Mouse (Mus musculus): ENCODE data around the gene Ube3b. TPM values are rescaled to one million over a fixed set of nuclear protein-coding genes. Genes with fewer than 3 reads are reported as not detected.

Ube3b gene
- polyA plus RNA-seq, 1 experiment from 2014 or later = 46.3 TPM

DNA sequence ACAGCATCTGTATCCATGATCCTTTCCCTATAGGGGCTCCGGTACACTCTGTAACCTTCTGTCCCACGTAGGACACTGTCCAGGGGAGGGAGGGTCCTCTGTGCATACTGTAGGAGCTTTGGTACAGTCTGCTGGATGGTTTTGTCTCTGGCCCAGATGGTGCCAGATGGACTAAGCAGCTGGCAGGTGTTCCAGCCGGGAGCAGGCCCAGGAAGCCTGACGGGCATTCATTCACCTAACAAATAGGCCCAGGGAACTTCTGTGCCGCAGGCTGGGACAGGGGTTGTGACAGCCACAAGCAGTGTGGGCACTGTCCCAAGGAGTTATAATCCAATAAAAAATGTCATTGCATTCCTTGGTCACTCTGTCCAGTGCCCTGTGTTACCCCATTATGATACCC is 43.6 kb downstream of the Ube3b start:
- Histone ChIP-seq H3K27ac (ENCODE audit: low read length) (no peak overlapping the region), H3K4me3 (ENCODE audit: low read depth, low read length) (no peak overlapping the region), H3K9me3 (ENCODE audit: control insufficient read depth, low read depth, low read length) (no peaks in the 10 kb centered on the region), H3K27me3 (ENCODE audit: control insufficient read depth, insufficient read depth, low read length) (no peaks in the 10 kb centered on the region), H3K4me1 (ENCODE audit: control insufficient read depth, insufficient read depth, low read length) (0 out of 2 replicates have a peak, but pooled peaks cover 4% of the 10 kb centered on the region), H3K9ac (replicated peaks; ENCODE audit: low read depth, low read length) (no peak overlapping the region), H3K36me3 (ENCODE audit: control insufficient read depth, insufficient read depth, low read length) (peaks cover 18% of the 10 kb centered on the region), H3K4me2 (replicated peaks; ENCODE audit: low read depth, low read length) (no peak overlapping the region)
- ATAC-seq (ENCODE audit: insufficient number of reproducible peaks, insufficient read depth, low FRiP score, low read depth) = no peak
- WGBS = 81% methylated on average over 5 of the region's 5 CpGs

DNA sequence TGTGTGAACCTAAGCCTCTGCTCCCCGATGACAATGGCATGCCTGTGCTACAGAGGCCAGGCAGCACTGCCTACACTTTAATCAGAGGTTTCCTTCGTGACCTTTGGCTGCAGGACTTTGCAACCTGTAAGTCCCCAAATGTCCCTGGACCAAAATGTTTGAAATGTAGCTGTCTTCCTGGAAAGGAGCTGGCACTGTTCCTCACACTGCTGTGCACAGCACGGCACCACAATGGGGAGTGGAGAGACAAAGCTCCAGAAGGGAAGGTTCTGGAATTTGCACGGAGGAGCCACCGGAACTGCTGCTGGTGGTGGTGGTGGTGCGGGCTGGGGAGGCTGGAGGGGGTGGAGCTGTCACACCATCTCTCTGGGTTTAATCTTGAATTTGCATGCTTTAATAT is 46.3 kb downstream of the Ube3b start:
- 81% methylated on average over 6 of the region's 6 CpGs for WGBS
- H3K9ac ChIP-seq (replicated peaks; ENCODE audit: low read depth, low read length) = no peak overlapping the region
- no peaks in the 10 kb centered on the region for H3K9me3 ChIP-seq (ENCODE audit: control insufficient read depth, low read depth, low read length)
- no peaks in the 10 kb centered on the region for H3K27me3 ChIP-seq (ENCODE audit: control insufficient read depth, insufficient read depth, low read length)
- no peak overlapping the region for H3K4me3 ChIP-seq (ENCODE audit: low read depth, low read length)
- H3K4me2 ChIP-seq (replicated peaks; ENCODE audit: low read depth, low read length) = no peak overlapping the region
- H3K27ac ChIP-seq (ENCODE audit: low read length) = no peak overlapping the region
- 0 out of 2 replicates have a peak, but pooled peaks cover 4% of the 10 kb centered on the region for H3K4me1 ChIP-seq (ENCODE audit: control insufficient read depth, insufficient read depth, low read length)
- H3K36me3 ChIP-seq (ENCODE audit: control insufficient read depth, insufficient read depth, low read length) = no peaks in the 10 kb centered on the region
- no peak for ATAC-seq (ENCODE audit: insufficient number of reproducible peaks, insufficient read depth, low FRiP score, low read depth)

DNA sequence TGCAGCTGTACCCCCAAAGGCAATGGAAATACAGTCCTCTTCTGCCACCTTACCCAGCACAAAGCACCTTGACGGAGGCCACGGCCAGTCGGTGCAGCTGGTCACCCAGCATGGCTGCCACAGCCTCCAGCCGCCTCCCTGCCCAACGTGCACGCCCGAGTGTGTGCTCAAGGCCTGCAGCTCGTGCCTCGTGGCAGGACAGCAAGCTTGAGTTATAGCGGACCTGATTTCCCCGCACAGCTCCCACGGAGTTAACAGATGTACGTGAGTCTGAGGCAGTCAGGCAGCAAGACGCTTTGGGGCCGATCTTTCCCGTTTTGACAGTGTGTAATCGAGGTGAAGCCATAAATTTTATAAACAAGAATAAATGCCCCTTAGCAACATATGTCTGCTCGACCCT is 48.2 kb downstream of the Ube3b start:
- ATAC-seq (ENCODE audit: insufficient number of reproducible peaks, insufficient read depth, low FRiP score, low read depth) = no peak
- WGBS = 52% methylated on average over 18 of the region's 18 CpGs
- no peak overlapping the region for H3K4me3 ChIP-seq (ENCODE audit: low read depth, low read length)
- H3K36me3 ChIP-seq (ENCODE audit: control insufficient read depth, insufficient read depth, low read length) = no peaks in the 10 kb centered on the region
- no peaks in the 10 kb centered on the region for H3K27me3 ChIP-seq (ENCODE audit: control insufficient read depth, insufficient read depth, low read length)
- H3K4me2 ChIP-seq (replicated peaks; ENCODE audit: low read depth, low read length) = no peak overlapping the region
- no peaks in the 10 kb centered on the region for H3K9me3 ChIP-seq (ENCODE audit: control insufficient read depth, low read depth, low read length)
- H3K9ac ChIP-seq (replicated peaks; ENCODE audit: low read depth, low read length) = no peak overlapping the region
- H3K4me1 ChIP-seq (ENCODE audit: control insufficient read depth, insufficient read depth, low read length) = no peaks in the 10 kb centered on the region
- H3K27ac ChIP-seq (ENCODE audit: low read length) = no peak overlapping the region

DNA sequence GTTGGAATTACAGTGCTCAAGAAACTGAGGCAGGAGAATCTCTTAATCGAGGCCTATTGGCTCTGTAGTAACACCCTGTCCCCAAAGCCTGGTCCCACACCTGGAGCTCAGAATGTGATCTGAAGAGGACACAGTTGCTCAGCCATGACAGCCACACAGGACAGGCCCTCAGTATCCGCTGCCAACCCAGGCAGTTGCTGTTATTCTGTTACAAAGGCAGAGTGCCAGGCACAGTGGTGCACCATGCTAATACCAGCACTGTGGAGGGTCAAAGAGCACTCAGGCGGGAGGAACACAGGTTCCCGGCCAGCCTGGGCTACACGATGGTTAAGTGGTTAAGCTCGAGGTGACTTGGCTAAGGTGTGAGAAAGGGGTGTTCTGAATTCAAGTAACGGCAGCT is 49.4 kb downstream of the Ube3b start:
- no peaks in the 10 kb centered on the region for H3K9me3 ChIP-seq (ENCODE audit: control insufficient read depth, low read depth, low read length)
- no peak overlapping the region for H3K9ac ChIP-seq (replicated peaks; ENCODE audit: low read depth, low read length)
- H3K4me1 ChIP-seq (ENCODE audit: control insufficient read depth, insufficient read depth, low read length) = no peaks in the 10 kb centered on the region
- H3K27ac ChIP-seq (ENCODE audit: low read length) = no peak overlapping the region
- no peaks in the 10 kb centered on the region for H3K27me3 ChIP-seq (ENCODE audit: control insufficient read depth, insufficient read depth, low read length)
- H3K4me2 ChIP-seq (replicated peaks; ENCODE audit: low read depth, low read length) = no peak overlapping the region
- no peak overlapping the region for H3K4me3 ChIP-seq (ENCODE audit: low read depth, low read length)
- no peak for ATAC-seq (ENCODE audit: insufficient number of reproducible peaks, insufficient read depth, low FRiP score, low read depth)
- H3K36me3 ChIP-seq (ENCODE audit: control insufficient read depth, insufficient read depth, low read length) = no peaks in the 10 kb centered on the region
- WGBS = 87% methylated on average over 7 of the region's 7 CpGs

DNA sequence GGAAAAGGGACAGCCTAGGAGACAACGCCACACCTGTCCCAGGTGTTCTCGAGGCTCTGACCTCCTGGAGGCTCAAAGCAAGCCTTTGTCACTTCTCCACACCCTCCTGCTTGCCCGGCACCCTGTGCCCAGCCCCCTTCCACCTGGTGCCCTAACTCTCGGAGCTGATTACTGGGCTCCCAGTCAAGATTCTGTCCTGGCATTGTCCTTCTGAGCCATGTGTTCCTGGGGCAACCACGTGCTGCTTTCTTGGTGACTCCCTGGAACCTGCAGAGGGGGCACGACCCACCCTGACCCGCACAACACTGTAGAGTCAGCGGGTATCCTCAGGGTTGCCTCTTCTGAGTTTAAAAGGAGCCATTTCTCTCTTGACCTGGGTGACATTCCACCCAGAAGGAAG is 54.0 kb downstream of the Ube3b start:
- H3K36me3 ChIP-seq (ENCODE audit: control insufficient read depth, insufficient read depth, low read length) = peaks cover 17% of the 10 kb centered on the region
- no peak overlapping the region for H3K27ac ChIP-seq (ENCODE audit: low read length)
- H3K9ac ChIP-seq (replicated peaks; ENCODE audit: low read depth, low read length) = no peak overlapping the region
- no peak for ATAC-seq (ENCODE audit: insufficient number of reproducible peaks, insufficient read depth, low FRiP score, low read depth)
- no peaks in the 10 kb centered on the region for H3K4me1 ChIP-seq (ENCODE audit: control insufficient read depth, insufficient read depth, low read length)
- no peak overlapping the region for H3K4me3 ChIP-seq (ENCODE audit: low read depth, low read length)
- H3K4me2 ChIP-seq (replicated peaks; ENCODE audit: low read depth, low read length) = no peak overlapping the region
- no peaks in the 10 kb centered on the region for H3K27me3 ChIP-seq (ENCODE audit: control insufficient read depth, insufficient read depth, low read length)
- no peaks in the 10 kb centered on the region for H3K9me3 ChIP-seq (ENCODE audit: control insufficient read depth, low read depth, low read length)
- 86% methylated on average over 8 of the region's 8 CpGs for WGBS

DNA sequence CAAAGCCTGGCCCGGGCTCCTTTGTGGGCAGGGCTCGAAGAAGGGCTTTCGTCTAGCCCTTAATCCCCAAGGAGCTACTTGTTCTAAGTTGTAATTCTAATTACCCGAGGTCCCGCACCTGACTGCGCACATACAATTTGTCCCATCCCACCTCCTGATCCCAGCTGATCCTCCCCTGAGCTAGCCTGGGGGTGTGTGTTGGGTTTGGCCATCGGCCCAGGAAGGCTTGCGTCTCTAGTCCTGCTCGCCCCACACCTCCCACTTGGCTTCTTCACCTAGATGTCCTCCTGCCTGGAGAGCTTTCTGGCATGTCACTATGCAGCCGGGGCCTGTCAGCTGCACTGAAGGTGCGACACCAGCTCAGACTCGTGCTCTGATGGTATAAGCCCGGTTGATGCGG is 55.2 kb downstream of the Ube3b start:
- Histone ChIP-seq H3K4me1 (ENCODE audit: control insufficient read depth, insufficient read depth, low read length) (no peaks in the 10 kb centered on the region), H3K27ac (ENCODE audit: low read length) (no peak overlapping the region), H3K4me2 (replicated peaks; ENCODE audit: low read depth, low read length) (no peak overlapping the region), H3K9me3 (ENCODE audit: control insufficient read depth, low read depth, low read length) (no peaks in the 10 kb centered on the region), H3K36me3 (ENCODE audit: control insufficient read depth, insufficient read depth, low read length) (peaks cover 17% of the 10 kb centered on the region), H3K27me3 (ENCODE audit: control insufficient read depth, insufficient read depth, low read length) (no peaks in the 10 kb centered on the region), H3K9ac (replicated peaks; ENCODE audit: low read depth, low read length) (no peak overlapping the region), H3K4me3 (ENCODE audit: low read depth, low read length) (no peak overlapping the region)
- ATAC-seq (ENCODE audit: insufficient number of reproducible peaks, insufficient read depth, low FRiP score, low read depth) = no peak
- WGBS = 91% methylated on average over 14 of the region's 14 CpGs

DNA sequence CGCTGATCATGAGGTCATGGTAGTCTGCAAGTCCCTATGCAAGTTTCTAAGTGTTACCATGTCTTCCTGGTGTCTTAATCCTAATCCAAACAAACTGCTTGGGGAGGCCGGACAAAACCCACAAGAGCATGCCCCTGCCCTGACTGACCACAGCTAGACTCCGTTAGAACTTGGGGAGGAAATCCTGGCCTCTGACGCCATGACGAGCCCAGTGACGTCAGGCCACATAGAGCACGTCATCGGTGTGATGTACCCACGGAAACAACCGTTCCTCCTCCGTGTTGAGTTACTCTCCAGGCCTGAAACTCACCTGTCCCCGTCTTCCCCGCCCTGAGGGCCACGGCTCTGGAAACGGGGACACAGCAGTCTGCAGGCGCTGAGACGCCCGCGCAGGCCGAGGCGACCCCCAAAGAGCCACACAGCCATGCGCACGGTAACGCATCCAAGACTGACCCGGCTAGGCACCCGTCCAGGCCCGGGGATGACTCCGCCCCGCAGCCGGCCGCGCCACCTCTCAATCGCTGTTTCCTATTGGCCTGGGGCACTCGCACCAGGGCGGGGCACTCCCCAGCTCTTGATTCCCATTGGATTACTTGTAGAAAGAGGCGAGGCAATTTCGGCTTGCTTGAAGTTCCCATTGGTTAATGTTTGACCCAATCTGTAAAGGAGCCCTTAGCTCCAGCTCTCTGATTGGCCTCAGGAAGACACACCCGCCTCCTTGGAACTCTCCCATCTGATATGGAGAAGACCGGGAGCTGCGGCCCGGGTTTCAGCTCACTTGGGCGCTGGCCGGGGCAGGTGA is 63.4 kb downstream of the Ube3b start, which contains the start of the genes Mmab and Mvk:
TSS of gene Mmab (minus strand) at position 495 of the 802 bp plus-strand sequence.
TSS of gene Mvk (plus strand) at position 704 of the 802 bp plus-strand sequence.
- 2% methylated on average over 43 of the region's 43 CpGs for WGBS
- Histone ChIP-seq H3K4me3 (ENCODE audit: low read depth, low read length) (peak within 1 kb of the TSS; percentile 67), H3K27ac (ENCODE audit: low read length) (peak within 1 kb of the TSS; percentile 78), H3K36me3 (ENCODE audit: control insufficient read depth, insufficient read depth, low read length) (peaks cover 11% of the 10 kb centered on the region; the same call in 1 of the 2 replicates), H3K4me2 (replicated peaks; ENCODE audit: low read depth, low read length) (peak within 1 kb of the TSS; percentile 68), H3K4me1 (ENCODE audit: control insufficient read depth, insufficient read depth, low read length) (peaks cover 11% of the 10 kb centered on the region; the same call in 1 of the 2 replicates), H3K9ac (replicated peaks; ENCODE audit: low read depth, low read length) (peak within 1 kb of the TSS; percentile 58), H3K9me3 (ENCODE audit: control insufficient read depth, low read depth, low read length) (no peaks in the 10 kb centered on the region), H3K27me3 (ENCODE audit: control insufficient read depth, insufficient read depth, low read length) (no peaks in the 10 kb centered on the region)
- peak; percentile 97 for ATAC-seq (ENCODE audit: insufficient number of reproducible peaks, insufficient read depth, low FRiP score, low read depth)

DNA sequence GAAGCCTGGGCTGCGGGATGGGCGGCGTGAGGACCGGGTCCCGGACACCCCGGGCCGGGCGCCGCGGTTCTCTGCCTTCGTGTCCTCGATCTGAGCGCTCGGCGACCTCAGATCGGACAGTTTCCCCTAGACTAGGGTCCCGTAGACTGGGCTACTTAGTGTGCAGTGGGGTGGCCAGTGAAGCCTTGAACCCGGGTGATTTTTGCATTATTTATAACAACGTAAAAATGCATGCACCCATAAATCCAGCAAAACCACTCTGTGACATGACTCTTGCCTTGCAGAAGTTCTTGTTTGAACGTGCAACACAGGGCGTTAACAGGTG is 63.9 kb downstream of the Ube3b start:
- H3K4me3 ChIP-seq (ENCODE audit: low read depth, low read length) = peak overlapping the region; percentile 67
- peak overlapping the region; percentile 68 for H3K4me2 ChIP-seq (replicated peaks; ENCODE audit: low read depth, low read length)
- no peaks in the 10 kb centered on the region for H3K27me3 ChIP-seq (ENCODE audit: control insufficient read depth, insufficient read depth, low read length)
- H3K9ac ChIP-seq (replicated peaks; ENCODE audit: low read depth, low read length) = peak overlapping the region; percentile 34
- peaks cover 11% of the 10 kb centered on the region; the same call in 1 of the 2 replicates for H3K4me1 ChIP-seq (ENCODE audit: control insufficient read depth, insufficient read depth, low read length)
- no peak for ATAC-seq (ENCODE audit: insufficient number of reproducible peaks, insufficient read depth, low FRiP score, low read depth)
- WGBS = under 1% methylated on average over 21 of the region's 21 CpGs
- H3K36me3 ChIP-seq (ENCODE audit: control insufficient read depth, insufficient read depth, low read length) = peaks cover 11% of the 10 kb centered on the region; the same call in 1 of the 2 replicates
- 0 out of 2 replicates have a peak overlapping the region, but pooled peaks have one; percentile 18 for H3K27ac ChIP-seq (ENCODE audit: low read length)
- no peaks in the 10 kb centered on the region for H3K9me3 ChIP-seq (ENCODE audit: control insufficient read depth, low read depth, low read length)
